In the genomic region with DNA sequence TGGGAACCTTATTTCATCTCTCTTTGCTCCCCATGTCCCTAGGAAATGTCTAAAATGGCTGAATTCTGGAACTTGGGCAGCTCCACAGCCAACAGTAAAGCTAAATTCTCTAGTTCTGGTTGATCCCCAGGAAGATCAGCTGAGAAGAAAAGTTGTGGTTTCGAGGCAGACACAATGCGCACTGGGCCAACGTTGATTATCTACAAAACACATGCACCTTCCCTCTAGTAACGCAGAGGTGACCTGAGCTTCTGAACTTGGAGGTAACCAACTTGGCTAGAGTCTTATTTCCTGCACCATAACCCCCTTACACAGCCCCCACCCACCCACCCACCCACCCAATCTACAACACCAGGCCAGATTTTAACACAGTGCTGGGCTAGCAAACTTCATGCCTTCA, we compare ENCODE assay signal across 27 mouse cellular contexts.
"Had no signal": no experiment of that assay in that cellular context is flagged by ENCODE, and none has a peak within 500 bp of the region (broad histone marks: within the 10 kb centered on the region; RNA-seq: fewer than 3 reads in every experiment).

No protein-coding gene starts in this region.

- H3K9me3 ChIP-seq: embryonic facial prominence, embryonic 10.5 days; embryonic facial prominence, embryonic 12.5 days; embryonic facial prominence, embryonic 13.5 days; embryonic facial prominence, embryonic 15.5 days; forebrain, embryonic 10.5 days; forebrain, embryonic 12.5 days; forebrain, embryonic 13.5 days; forebrain, embryonic 15.5 days; heart, embryonic 10.5 days had no signal

- H3K9ac ChIP-seq: embryonic facial prominence, embryonic 12.5 days; embryonic facial prominence, embryonic 13.5 days; embryonic facial prominence, embryonic 15.5 days; forebrain, embryonic 12.5 days; forebrain, embryonic 13.5 days; forebrain, embryonic 15.5 days; forebrain, postnatal 0 days had no signal

- H3K27ac ChIP-seq: embryonic facial prominence, embryonic 10.5 days; embryonic facial prominence, embryonic 12.5 days; embryonic facial prominence, embryonic 13.5 days; embryonic facial prominence, embryonic 15.5 days; forebrain, embryonic 10.5 days; forebrain, embryonic 12.5 days; forebrain, embryonic 13.5 days; forebrain, embryonic 15.5 days; heart, embryonic 10.5 days had no signal

- H3K4me2 ChIP-seq: embryonic facial prominence, embryonic 12.5 days; embryonic facial prominence, embryonic 13.5 days; embryonic facial prominence, embryonic 15.5 days; forebrain, embryonic 12.5 days; forebrain, embryonic 13.5 days; forebrain, embryonic 15.5 days; heart, embryonic 11.5 days had no signal

- ATAC-seq: forebrain, embryonic 13.5 days; forebrain, embryonic 14.5 days; forebrain, embryonic 15.5 days; forebrain, embryonic 16.5 days; forebrain, postnatal 0 days had no signal

- H3K4me3 ChIP-seq: embryonic facial prominence, embryonic 10.5 days; embryonic facial prominence, embryonic 12.5 days; embryonic facial prominence, embryonic 13.5 days; embryonic facial prominence, embryonic 15.5 days; erythroblast, embryonic 14.5 days; forebrain, embryonic 10.5 days; forebrain, embryonic 12.5 days; forebrain, embryonic 13.5 days; forebrain, embryonic 15.5 days; gastrocnemius, adult 2 months; heart, adult 2 months; heart, embryonic 10.5 days had no signal

- H3K36me3 ChIP-seq: embryonic facial prominence, embryonic 10.5 days; embryonic facial prominence, embryonic 12.5 days; embryonic facial prominence, embryonic 13.5 days; embryonic facial prominence, embryonic 15.5 days; forebrain, embryonic 10.5 days; forebrain, embryonic 12.5 days; forebrain, embryonic 15.5 days; heart, embryonic 10.5 days had no signal

- DNase-seq: cerebellum, adult 9-11 months; cerebellum, postnatal 10 days; cerebellum, postnatal 14 days; cerebellum, postnatal 25 days; cerebellum, postnatal 36 days; embryo, embryonic 11 days; forebrain, postnatal 0 days; gastrocnemius, adult 2 months; gastrocnemius, postnatal 10 days; gastrocnemius, postnatal 14 days; gastrocnemius, postnatal 25 days; gastrocnemius, postnatal 36 days; heart, adult 18-20 months; heart, adult 2 months had no signal

- H3K27me3 ChIP-seq: embryonic facial prominence, embryonic 12.5 days; embryonic facial prominence, embryonic 13.5 days; embryonic facial prominence, embryonic 15.5 days; forebrain, embryonic 12.5 days; forebrain, embryonic 13.5 days; forebrain, embryonic 15.5 days had no signal
